Mouse (Mus musculus) CH12.LX (cell line): ENCODE data around the gene Clpb. TPM values are rescaled to one million over a fixed set of nuclear protein-coding genes. Genes with fewer than 3 reads are reported as not detected.

Experiments used
- DNase-seq: peaks from one replicate; pipeline ENCODE4 v3.0.0-alpha.2; 2013; ENCODE audit errors: extremely low read depth
- H3K27ac ChIP-seq: 2 replicates; pipeline ENCODE4 v1.5.1; 2012; ENCODE audit warnings: low read depth, mild to moderate bottlenecking, control low read depth, moderate library complexity; ENCODE audit not compliant: insufficient read depth
- H3K27me3 ChIP-seq: replicated peaks from 2 replicates; pipeline ENCODE3; 2012; ENCODE audit warnings: inconsistent platforms
- H3K36me3 ChIP-seq, 2 experiments: replicated peaks in 1 of 2; 2 replicates each; pipeline versions ENCODE3 to v1.6.1; 2012; ENCODE audit warnings: inconsistent platforms in 1 of 2, low read length in 1 of 2, mild to moderate bottlenecking in 1 of 2, mixed read lengths in 1 of 2, moderate library complexity in 1 of 2; ENCODE audit not compliant: control insufficient read depth in 1 of 2, insufficient read depth in 1 of 2
- H3K4me1 ChIP-seq, 2 experiments: 2 replicates each; pipeline ENCODE4 v1.6.1; 2012; ENCODE audit warnings: inconsistent platforms in 1 of 2, moderate library complexity in 1 of 2; ENCODE audit not compliant: insufficient read depth in 2 of 2, control insufficient read depth in 1 of 2
- H3K4me2 ChIP-seq: 2 replicates; pipeline ENCODE4 v1.6.1; 2012; ENCODE audit warnings: low read depth, mild to moderate bottlenecking, control low read depth; ENCODE audit not compliant: poor library complexity, insufficient read depth, severe bottlenecking
- H3K4me3 ChIP-seq, 3 experiments: fragments of 150-350 bp in 1 of 3; sonication (generic) in 1 of 3; replicated peaks in 1 of 3; 2 replicates each; pipeline versions ENCODE3 to v1.5.1; 2011 to 2012; ENCODE audit warnings: low read depth in 2 of 3, low read length in 2 of 3, mild to moderate bottlenecking in 2 of 3, moderate library complexity in 2 of 3, control low read depth in 1 of 3, improper control_type of control experiment in 1 of 3, inconsistent platforms in 1 of 3, mixed read lengths in 1 of 3; ENCODE audit not compliant: poor library complexity in 1 of 3
- H3K79me2 ChIP-seq: replicated peaks from 2 replicates; pipeline ENCODE4 v1.6.1; 2012; ENCODE audit warnings: mild to moderate bottlenecking, moderate library complexity; ENCODE audit not compliant: control insufficient read depth, poor library complexity, insufficient read depth, severe bottlenecking; ENCODE audit errors: extremely low read depth
- H3K9ac ChIP-seq: 2 replicates; pipeline ENCODE4 v1.6.1; 2012; ENCODE audit warnings: low read depth, mild to moderate bottlenecking, control low read depth, moderate library complexity; ENCODE audit not compliant: insufficient read depth
- H3K9me3 ChIP-seq: replicated peaks from 2 replicates; pipeline ENCODE3; 2012; ENCODE audit warnings: low read length, inconsistent platforms, mixed read lengths
- BHLHE40 ChIP-seq: IDR thresholded peaks from 2 replicates; pipeline ENCODE4 v1.6.1; 2011; ENCODE audit warnings: mild to moderate bottlenecking, low read depth, low read length, improper control_type of control experiment
- CHD1 ChIP-seq: IDR thresholded peaks from 2 replicates; pipeline ENCODE4 v1.6.1; 2012; ENCODE audit warnings: low read depth, low read length, improper control_type of control experiment, inconsistent platforms
- ELF1 ChIP-seq: IDR thresholded peaks from 2 replicates; pipeline ENCODE4 v1.6.1; 2014; ENCODE audit warnings: low read depth, mild to moderate bottlenecking, inconsistent platforms, low read length, improper control_type of control experiment
- EP300 ChIP-seq: IDR thresholded peaks from 2 replicates; pipeline ENCODE4 v1.6.1; 2011; ENCODE audit warnings: low read length, improper control_type of control experiment
- ETS1 ChIP-seq: conservative IDR thresholded peaks from 2 replicates; pipeline ENCODE4 v1.6.1; 2012; ENCODE audit warnings: low read depth, mild to moderate bottlenecking, inconsistent platforms, low read length, improper control_type of control experiment, moderate library complexity
- JUND ChIP-seq: conservative IDR thresholded peaks from 2 replicates; pipeline ENCODE4 v1.6.1; 2011; ENCODE audit warnings: low read depth, low read length, improper control_type of control experiment
- KAT2A ChIP-seq: IDR thresholded peaks from 2 replicates; pipeline ENCODE4 v1.6.1; 2012; ENCODE audit warnings: low read length, improper control_type of control experiment, inconsistent platforms; ENCODE audit not compliant: insufficient replicate concordance
- MAFK ChIP-seq: IDR thresholded peaks from 2 replicates; pipeline ENCODE4 v1.6.1; 2011; ENCODE audit warnings: low read length, improper control_type of control experiment; ENCODE audit not compliant: insufficient replicate concordance
- MAX ChIP-seq: IDR thresholded peaks from 2 replicates; pipeline ENCODE4 v1.6.1; 2011; ENCODE audit warnings: low read length, improper control_type of control experiment
- MAZ ChIP-seq: IDR thresholded peaks from 2 replicates; pipeline ENCODE4 v1.6.1; 2012; ENCODE audit warnings: low read depth, mild to moderate bottlenecking, inconsistent platforms, low read length, improper control_type of control experiment, moderate library complexity
- MEF2A ChIP-seq: IDR thresholded peaks from 2 replicates; pipeline ENCODE4 v1.6.1; 2014; ENCODE audit warnings: low read depth, mild to moderate bottlenecking, inconsistent platforms, low read length, improper control_type of control experiment, borderline replicate concordance
- RCOR1 ChIP-seq: conservative IDR thresholded peaks from 2 replicates; pipeline ENCODE4 v1.6.1; 2012; ENCODE audit warnings: low read depth, mild to moderate bottlenecking, inconsistent platforms, low read length, improper control_type of control experiment
- SIN3A ChIP-seq: IDR thresholded peaks from 2 replicates; pipeline ENCODE4 v1.6.1; 2012; ENCODE audit warnings: low read length, improper control_type of control experiment, inconsistent platforms
- TCF12 ChIP-seq: IDR thresholded peaks from 2 replicates; pipeline ENCODE4 v1.6.1; 2014; ENCODE audit warnings: low read depth, mild to moderate bottlenecking, inconsistent platforms, low read length, improper control_type of control experiment
- UBTF ChIP-seq: IDR thresholded peaks from 2 replicates; pipeline ENCODE4 v1.6.1; 2012; ENCODE audit warnings: low read depth, mild to moderate bottlenecking, inconsistent platforms, low read length, improper control_type of control experiment, moderate library complexity
- USF1 ChIP-seq: IDR thresholded peaks from 2 replicates; pipeline ENCODE4 v1.6.1; 2014; ENCODE audit warnings: low read depth, mild to moderate bottlenecking, inconsistent platforms, low read length, improper control_type of control experiment
- USF2 ChIP-seq: conservative IDR thresholded peaks from 2 replicates; pipeline ENCODE4 v1.6.1; 2011; ENCODE audit warnings: low read depth, low read length, improper control_type of control experiment
- ZC3H11A ChIP-seq: IDR thresholded peaks from 2 replicates; pipeline ENCODE4 v1.6.1; 2012; ENCODE audit warnings: low read depth, mild to moderate bottlenecking, inconsistent platforms, low read length, improper control_type of control experiment
- dilution Hi-C: fragments of 300-500 bp; cut with MboI; formaldehyde crosslinking; loops from 2 replicates; pipeline ENCODE4 v1.14.3; 2020; ENCODE audit warnings: low sequenced_read_pairs; ENCODE audit not compliant: extremely low pct_unique_long_range_greater_than_20kb, extremely low pct_ligation_motif_present
- in situ Hi-C: fragments of 300-500 bp; cut with MboI; formaldehyde crosslinking; loops from 3 replicates; pipeline ENCODE4 v1.14.3; 2019; ENCODE audit warnings: low sequenced_read_pairs, low pct_ligation_motif_present, low pct_unique_long_range_greater_than_20kb, mixed read lengths
- polyA plus RNA-seq: library from polyadenylated mRNA; unstranded; fragments of >175 nt; gene quantifications from 2 replicates; pipeline ENCODE4 v1.2.1, GENCODE M21; 2012; ENCODE audit warnings: low read depth; ENCODE audit not compliant: insufficient read length
- total RNA-seq, 2 experiments: library from RNA; depleted of rRNA; stranded (reverse); fragments of 300-350 nt in 1 of 2; fragments of >200 nt in 1 of 2; gene quantifications; 2 replicates each; pipeline ENCODE4 v1.2.3; 2012 to 2014

The Clpb gene
- total and polyA plus RNA-seq, 3 experiments, result 25.5 to 68.4 (median 41.7) TPM

GRCm38 (mm10) chr7:101821571-101822501 lies 158.4 kb downstream of the Clpb start:
- no peak for DNase-seq
- H3K9ac ChIP-seq, result no peak overlapping the region
- in situ Hi-C loops, result no loop called here
- H3K79me2 ChIP-seq, result no peaks in the 10 kb centered on the region
- peaks cover 26% of the 10 kb centered on the region for H3K9me3 ChIP-seq
- no peaks in the 10 kb centered on the region for H3K27me3 ChIP-seq
- TF ChIP-seq ETS1 (no peak), KAT2A (no peak), ELF1 (no peak), BHLHE40 (no peak), MAX (no peak), TCF12 (no peak), MAFK (no peak), CHD1 (no peak), JUND (no peak), USF1 (no peak), RCOR1 (no peak), UBTF (no peak), MEF2A (no peak), EP300 (no peak), USF2 (no peak), ZC3H11A (no peak), SIN3A (no peak), MAZ (no peak)
- peaks cover 34 to 54% of the 10 kb centered on the region in 2 experiments for H3K36me3 ChIP-seq
- dilution Hi-C loops, result no loop called here
- no peak overlapping the region for H3K27ac ChIP-seq
- no peaks in the 10 kb centered on the region for H3K4me1 ChIP-seq
- no peak overlapping the region for H3K4me3 ChIP-seq
- no peak overlapping the region for H3K4me2 ChIP-seq
